15 mouse cellular contexts compared by ENCODE assay signal in genomic region chr1:24074396-24074795, GRCm38 (mm10). TPM values are rescaled to one million over a fixed set of nuclear protein-coding genes. Genes with fewer than 3 reads are reported as not detected.
DNase-seq lines count a peak whose midpoint lies in the region; ATAC-seq lines count a peak whose summit lies in the region.
"Had no signal": no experiment of that assay in that cellular context is flagged by ENCODE, and none has a peak within 500 bp of the region (broad histone marks: within the 10 kb centered on the region; RNA-seq: fewer than 3 reads in every experiment).

No protein-coding gene starts in this region.

- no peak overlapping the region for H3K27ac ChIP-seq in lung, embryonic 15.5 days
- no peak overlapping the region for H3K27ac ChIP-seq in midbrain, embryonic 15.5 days
- H3K27ac ChIP-seq: heart, embryonic 10.5 days; limb, embryonic 12.5 days; neural tube, embryonic 13.5 days had no signal

- no peaks in the 10 kb centered on the region for H3K27me3 ChIP-seq in lung, embryonic 15.5 days
- H3K27me3 ChIP-seq in midbrain, embryonic 15.5 days (replicated peaks): no peaks in the 10 kb centered on the region
- H3K27me3 ChIP-seq: limb, embryonic 12.5 days; neural tube, embryonic 13.5 days had no signal

- DNase-seq in frontal cortex, postnatal 10 days (ENCODE audit: low spot score in 2 of 2): no peak
- DNase-seq in lung, postnatal 25 days (ENCODE audit: low spot score): no peak
- DNase-seq in fat pad, adult 2 months (ENCODE audit: extremely low read depth, low read depth, low spot score): peak; percentile 11
- no peak for DNase-seq in ovary, postnatal 36 days (ENCODE audit: low spot score)
- no peak for DNase-seq in thymus, postnatal 0 days (ENCODE audit: low spot score)
- DNase-seq: adrenal gland, adult 2 months; cerebellum, adult 11-12 months; spleen, adult 18-20 months; thymus, adult 18-20 months had no signal

- no peaks in the 10 kb centered on the region for H3K4me1 ChIP-seq in lung, embryonic 15.5 days
- H3K4me1 ChIP-seq in midbrain, embryonic 15.5 days: no peaks in the 10 kb centered on the region
- H3K4me1 ChIP-seq: heart, embryonic 10.5 days; limb, embryonic 12.5 days had no signal

- H3K4me3 ChIP-seq in lung, embryonic 15.5 days: no peak overlapping the region
- no peak overlapping the region for H3K4me3 ChIP-seq in midbrain, embryonic 15.5 days
- H3K4me3 ChIP-seq: heart, embryonic 10.5 days; limb, embryonic 12.5 days; neural tube, embryonic 13.5 days had no signal

- H3K9ac ChIP-seq in lung, embryonic 15.5 days: no peak overlapping the region
- H3K9ac ChIP-seq in midbrain, embryonic 15.5 days: no peak overlapping the region
- H3K9ac ChIP-seq: limb, embryonic 12.5 days; neural tube, embryonic 13.5 days had no signal

- H3K9me3 ChIP-seq in lung, embryonic 15.5 days: no peaks in the 10 kb centered on the region
- H3K9me3 ChIP-seq in midbrain, embryonic 15.5 days: no peaks in the 10 kb centered on the region
- H3K9me3 ChIP-seq: heart, embryonic 10.5 days; limb, embryonic 12.5 days; neural tube, embryonic 13.5 days had no signal

- WGBS in lung, embryonic 15.5 days: 20% methylated on average over 2 of the region's 2 CpGs
- WGBS in midbrain, embryonic 15.5 days: 41% methylated on average over 2 of the region's 2 CpGs

- peaks cover 11% of the 10 kb centered on the region; the same call in 1 of the 2 replicates for H3K36me3 ChIP-seq in lung, embryonic 15.5 days
- no peaks in the 10 kb centered on the region for H3K36me3 ChIP-seq in midbrain, embryonic 15.5 days (replicated peaks)

- H3K4me2 ChIP-seq in lung, embryonic 15.5 days: no peak overlapping the region
- H3K4me2 ChIP-seq in midbrain, embryonic 15.5 days: no peak overlapping the region
- H3K4me2 ChIP-seq: limb, embryonic 12.5 days; neural tube, embryonic 13.5 days had no signal

- peak; percentile 72 for ATAC-seq in frontal cortex, adult (ENCODE audit: low TSS enrichment)
- peak; percentile 57; the same call in 1 of the 2 replicates for ATAC-seq in lung, embryonic 15.5 days (ENCODE audit: borderline replicate concordance, extremely low read depth, low FRiP score, low TSS enrichment)
- peak; percentile 39; the same call in 1 of the 2 replicates for ATAC-seq in midbrain, embryonic 15.5 days (replicated peaks)

RNA-seq across cellular contexts. Expression of gene Fam135a, which starts 25.7 kb away (rescaled TPM):
- 30.0 and 32.9 TPM in 2 replicates for polyA plus RNA-seq in lung, embryonic 15.5 days (2015; fragmentation: Nextera tagmentation; extraction: Ambion mirVana)
- 23.9 and 27.7 TPM in 2 replicates for polyA plus RNA-seq in midbrain, embryonic 15.5 days (2015; fragmentation: Nextera tagmentation; extraction: Ambion mirVana)
- polyA plus RNA-seq in thymus, postnatal 0 days (2015; fragmentation: Nextera tagmentation; extraction: Ambion mirVana): 2.6 TPM in 2 replicates
